Mouse (Mus musculus): ENCODE measurements around the gene Rcl1.

DNA sequence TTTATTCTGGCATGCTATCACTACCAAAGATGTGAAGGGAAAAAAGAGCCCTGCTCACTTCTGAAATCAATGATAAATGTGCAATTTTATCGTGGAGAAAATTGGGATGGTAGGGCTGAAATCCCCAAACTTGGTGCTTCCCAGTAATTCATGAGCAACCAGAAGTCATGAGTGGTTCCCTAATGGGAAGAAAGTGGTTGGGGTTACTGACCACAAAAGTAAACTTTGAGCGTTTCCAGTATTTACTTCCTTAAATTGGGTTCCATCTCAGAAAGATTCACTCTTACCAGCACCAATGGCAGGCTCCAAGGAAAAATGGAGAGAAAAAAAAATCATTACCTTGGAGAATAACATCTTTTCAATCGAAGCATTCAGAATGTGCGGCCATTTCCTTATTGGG is 79.2 kb downstream of the Rcl1 start:
- TF ChIP-seq CHD2 (IDR thresholded peaks at IDR 0.05; ENCODE audit: low read depth, low read length), result no peak
- TF ChIP-seq MAFK (IDR thresholded peaks at IDR 0.05; ENCODE audit: insufficient read depth, low read depth, low read length), result no peak
- TF ChIP-seq ZC3H11A (IDR thresholded peaks at IDR 0.05; ENCODE audit: borderline replicate concordance, low read depth, low read length), result no peak
- no peak for TF ChIP-seq ZNF384 (IDR thresholded peaks at IDR 0.05; ENCODE audit: low read depth, low read length)
- TF ChIP-seq HCFC1 (IDR thresholded peaks at IDR 0.05; ENCODE audit: borderline replicate concordance, insufficient read depth, low read length), result no peak
